Mouse (Mus musculus): ENCODE measurements around the gene Terf2. TPM values are rescaled to one million over a fixed set of nuclear protein-coding genes. Genes with fewer than 3 reads are reported as not detected.

Terf2 gene
- polyA plus RNA-seq, 1 experiment from 2014 or later = 20.7 TPM

DNA sequence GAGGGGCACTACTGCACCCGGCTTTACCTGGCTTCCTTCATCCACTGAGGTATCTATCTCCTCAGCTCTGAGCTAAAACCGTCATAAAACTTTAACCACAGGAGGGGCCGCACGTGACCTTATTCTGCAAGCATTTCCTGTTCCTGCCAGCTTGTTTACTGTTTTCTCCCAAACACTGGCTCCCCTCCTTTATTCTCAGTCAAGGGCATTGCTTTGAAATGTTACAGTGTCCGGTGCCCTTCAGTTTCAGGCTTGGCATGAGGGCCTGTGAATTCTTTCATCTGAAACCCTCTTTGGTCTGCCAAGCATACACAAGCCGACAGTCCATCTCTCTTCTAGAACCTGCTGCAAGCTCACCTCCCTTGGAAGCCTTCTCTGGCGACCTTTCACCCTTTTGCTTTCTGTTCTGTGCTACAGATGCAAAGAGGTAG lies 22.5 kb upstream of the Terf2 start:
- Histone ChIP-seq H3K4me2 (ENCODE audit: low read depth, low read length) (no peak overlapping the region), H3K27ac (ENCODE audit: low read depth, low read length) (no peak overlapping the region), H3K9me3 (ENCODE audit: control insufficient read depth, low read length) (no peaks in the 10 kb centered on the region), H3K4me1 (ENCODE audit: control insufficient read depth, insufficient read depth, low read length) (peaks cover 4% of the 10 kb centered on the region; the same call in 1 of the 2 replicates), H3K4me3 (ENCODE audit: low read depth, low read length) (no peak overlapping the region), H3K36me3 (ENCODE audit: control insufficient read depth, insufficient read depth, low read length) (no peaks in the 10 kb centered on the region), H3K9ac (replicated peaks; ENCODE audit: low read depth, low read length) (no peak overlapping the region), H3K27me3 (ENCODE audit: control insufficient read depth, insufficient read depth, low read length) (no peaks in the 10 kb centered on the region)
- WGBS = 59% methylated on average over 7 of the region's 7 CpGs
- no peak for ATAC-seq (ENCODE audit: low read depth)

DNA sequence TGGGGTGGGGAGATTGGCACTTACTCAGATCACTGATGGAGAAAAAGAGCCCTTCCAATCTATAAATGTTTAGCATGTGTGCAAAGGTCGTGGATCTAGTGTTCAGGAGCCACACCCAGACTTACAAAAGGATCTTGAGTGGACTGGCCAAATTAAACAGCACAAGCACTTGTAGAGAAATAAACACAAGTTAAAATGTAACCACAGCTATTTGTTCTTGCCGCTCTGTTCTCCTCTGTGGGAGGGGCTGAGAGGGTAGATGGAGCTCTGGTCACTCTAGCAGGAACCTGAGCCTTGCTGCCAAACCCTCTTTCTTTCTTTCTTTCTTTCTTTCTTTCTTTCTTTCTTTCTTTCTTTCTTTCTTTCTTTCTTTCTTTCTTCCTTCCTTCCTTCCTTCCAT lies 20.7 kb upstream of the Terf2 start:
- Histone ChIP-seq H3K9ac (replicated peaks; ENCODE audit: low read depth, low read length) (no peak overlapping the region), H3K9me3 (ENCODE audit: control insufficient read depth, low read length) (no peaks in the 10 kb centered on the region), H3K36me3 (ENCODE audit: control insufficient read depth, insufficient read depth, low read length) (no peaks in the 10 kb centered on the region), H3K27ac (ENCODE audit: low read depth, low read length) (no peak overlapping the region), H3K4me3 (ENCODE audit: low read depth, low read length) (no peak overlapping the region), H3K4me2 (ENCODE audit: low read depth, low read length) (no peak overlapping the region), H3K27me3 (ENCODE audit: control insufficient read depth, insufficient read depth, low read length) (no peaks in the 10 kb centered on the region), H3K4me1 (ENCODE audit: control insufficient read depth, insufficient read depth, low read length) (no peaks in the 10 kb centered on the region)
- 17% methylated on average over 2 of the region's 2 CpGs for WGBS
- no peak for ATAC-seq (ENCODE audit: low read depth)

DNA sequence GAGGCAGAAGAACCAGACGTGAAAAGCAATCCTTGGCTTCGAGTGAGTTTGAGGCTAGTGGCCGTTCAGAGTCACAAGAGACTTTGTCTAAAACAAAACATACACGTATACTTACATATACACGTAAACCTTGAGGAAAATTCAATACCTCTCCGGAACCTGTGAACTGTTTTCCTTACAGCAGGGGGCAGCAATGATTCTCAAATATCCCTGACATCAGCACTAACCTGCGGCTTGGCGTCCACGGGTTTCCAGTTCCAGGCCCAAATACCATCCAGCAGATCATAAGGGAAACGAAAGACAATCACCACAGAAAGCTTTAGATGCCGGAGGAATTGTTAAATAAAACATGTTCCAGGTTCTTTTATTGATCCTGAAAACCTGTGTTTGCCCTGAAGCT lies 19.7 kb upstream of the Terf2 start:
- Histone ChIP-seq H3K4me1 (ENCODE audit: control insufficient read depth, insufficient read depth, low read length) (no peaks in the 10 kb centered on the region), H3K27me3 (ENCODE audit: control insufficient read depth, insufficient read depth, low read length) (no peaks in the 10 kb centered on the region), H3K9me3 (ENCODE audit: control insufficient read depth, low read length) (no peaks in the 10 kb centered on the region), H3K4me2 (ENCODE audit: low read depth, low read length) (no peak overlapping the region), H3K27ac (ENCODE audit: low read depth, low read length) (no peak overlapping the region), H3K9ac (replicated peaks; ENCODE audit: low read depth, low read length) (no peak overlapping the region), H3K4me3 (ENCODE audit: low read depth, low read length) (no peak overlapping the region), H3K36me3 (ENCODE audit: control insufficient read depth, insufficient read depth, low read length) (no peaks in the 10 kb centered on the region)
- no peak for ATAC-seq (ENCODE audit: low read depth)
- WGBS = 17% methylated on average over 11 of the region's 11 CpGs

DNA sequence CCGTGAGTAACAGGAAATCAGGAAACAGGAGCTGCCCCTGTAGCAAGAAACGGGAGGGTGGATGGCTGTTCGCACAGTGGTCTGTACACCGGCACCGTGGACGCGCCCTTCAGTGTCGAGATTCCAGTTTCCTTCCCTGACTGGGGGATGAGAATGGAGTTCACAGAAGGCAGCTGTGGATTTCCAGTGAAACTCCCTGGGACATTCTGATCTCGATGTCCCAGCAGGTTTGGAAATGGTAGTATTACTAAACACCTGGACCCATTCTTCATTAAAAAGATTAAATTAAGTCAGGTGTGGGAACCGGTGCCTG lies 18.6 kb upstream of the Terf2 start:
- no peaks in the 10 kb centered on the region for H3K36me3 ChIP-seq (ENCODE audit: control insufficient read depth, insufficient read depth, low read length)
- H3K4me3 ChIP-seq (ENCODE audit: low read depth, low read length) = no peak overlapping the region
- no peak overlapping the region for H3K4me2 ChIP-seq (ENCODE audit: low read depth, low read length)
- H3K27ac ChIP-seq (ENCODE audit: low read depth, low read length) = no peak overlapping the region
- no peaks in the 10 kb centered on the region for H3K4me1 ChIP-seq (ENCODE audit: control insufficient read depth, insufficient read depth, low read length)
- ATAC-seq (ENCODE audit: low read depth) = no peak
- no peaks in the 10 kb centered on the region for H3K27me3 ChIP-seq (ENCODE audit: control insufficient read depth, insufficient read depth, low read length)
- H3K9ac ChIP-seq (replicated peaks; ENCODE audit: low read depth, low read length) = no peak overlapping the region
- 81% methylated on average over 10 of the region's 10 CpGs for WGBS
- H3K9me3 ChIP-seq (ENCODE audit: control insufficient read depth, low read length) = no peaks in the 10 kb centered on the region

DNA sequence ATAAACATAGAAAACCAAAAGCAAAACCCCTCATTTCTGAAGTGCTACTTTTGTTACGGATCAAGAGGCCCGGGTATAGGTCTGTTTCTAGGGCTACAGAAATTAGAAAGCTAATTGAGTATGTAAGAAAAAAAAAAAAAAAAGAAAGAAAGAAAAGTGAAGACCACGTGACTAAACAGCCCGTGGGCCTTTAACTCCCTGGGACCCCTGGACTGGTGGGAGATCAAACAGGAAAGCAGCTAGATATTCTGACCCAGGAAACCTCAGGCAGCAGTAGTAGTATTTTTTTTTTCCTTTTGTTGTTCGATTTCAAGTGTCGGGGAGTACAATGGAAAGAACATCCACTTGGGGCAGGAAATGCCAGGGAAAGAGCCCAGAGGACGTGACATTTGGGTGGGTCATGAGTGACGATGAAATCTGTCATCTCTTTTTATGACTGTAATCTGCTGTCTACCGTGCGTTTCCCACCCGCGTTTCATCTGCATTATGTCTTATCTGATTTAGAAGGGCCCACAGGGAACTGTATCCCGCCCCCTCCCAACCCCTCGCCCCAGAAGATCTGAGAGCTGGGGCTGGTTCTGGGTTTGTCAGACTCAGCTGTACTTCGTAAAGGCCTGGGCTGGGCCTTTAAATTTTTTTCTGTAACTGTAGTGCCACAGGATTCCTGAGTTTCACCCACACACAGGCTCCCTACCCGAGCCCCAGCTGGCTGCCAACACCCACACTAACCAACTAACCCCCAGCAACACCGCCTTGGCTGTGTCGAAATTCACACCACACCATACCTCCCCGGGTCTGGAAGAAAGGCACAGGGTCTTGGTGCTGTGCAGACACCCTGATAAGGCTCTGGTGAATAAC lies 18.0 kb upstream of the Terf2 start:
- Histone ChIP-seq H3K4me2 (ENCODE audit: low read depth, low read length) (no peak overlapping the region), H3K36me3 (ENCODE audit: control insufficient read depth, insufficient read depth, low read length) (no peaks in the 10 kb centered on the region), H3K4me1 (ENCODE audit: control insufficient read depth, insufficient read depth, low read length) (no peaks in the 10 kb centered on the region), H3K9ac (replicated peaks; ENCODE audit: low read depth, low read length) (no peak overlapping the region), H3K9me3 (ENCODE audit: control insufficient read depth, low read length) (no peaks in the 10 kb centered on the region), H3K27me3 (ENCODE audit: control insufficient read depth, insufficient read depth, low read length) (no peaks in the 10 kb centered on the region), H3K4me3 (ENCODE audit: low read depth, low read length) (no peak overlapping the region), H3K27ac (ENCODE audit: low read depth, low read length) (no peak overlapping the region)
- ATAC-seq (ENCODE audit: low read depth) = no peak
- WGBS = 63% methylated on average over 19 of the region's 19 CpGs

DNA sequence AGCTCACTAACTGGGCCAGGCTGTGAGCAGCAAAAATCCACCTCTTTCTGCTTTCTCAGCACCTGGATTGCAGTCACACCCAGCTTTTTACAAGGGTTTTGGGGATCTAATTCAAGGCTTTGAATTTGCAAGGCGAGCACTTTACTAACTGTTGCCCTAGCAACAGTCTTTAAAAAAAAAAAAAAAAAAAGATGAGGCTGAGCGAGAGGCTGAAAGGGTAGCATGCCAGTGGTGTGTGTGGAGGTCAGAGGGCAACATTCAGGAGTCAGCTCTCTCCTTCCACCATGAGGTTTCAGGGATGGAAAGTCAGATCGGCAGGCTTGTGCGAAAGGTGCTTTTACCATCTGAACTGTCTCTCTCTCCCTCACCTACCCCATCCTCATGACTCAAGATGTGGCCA lies 16.9 kb upstream of the Terf2 start:
- ATAC-seq (ENCODE audit: low read depth) = no peak
- no peak overlapping the region for H3K27ac ChIP-seq (ENCODE audit: low read depth, low read length)
- H3K9ac ChIP-seq (replicated peaks; ENCODE audit: low read depth, low read length) = no peak overlapping the region
- no peaks in the 10 kb centered on the region for H3K27me3 ChIP-seq (ENCODE audit: control insufficient read depth, insufficient read depth, low read length)
- H3K9me3 ChIP-seq (ENCODE audit: control insufficient read depth, low read length) = no peaks in the 10 kb centered on the region
- no peak overlapping the region for H3K4me3 ChIP-seq (ENCODE audit: low read depth, low read length)
- H3K4me1 ChIP-seq (ENCODE audit: control insufficient read depth, insufficient read depth, low read length) = no peaks in the 10 kb centered on the region
- no peaks in the 10 kb centered on the region for H3K36me3 ChIP-seq (ENCODE audit: control insufficient read depth, insufficient read depth, low read length)
- 43% methylated on average over 4 of the region's 4 CpGs for WGBS
- no peak overlapping the region for H3K4me2 ChIP-seq (ENCODE audit: low read depth, low read length)

DNA sequence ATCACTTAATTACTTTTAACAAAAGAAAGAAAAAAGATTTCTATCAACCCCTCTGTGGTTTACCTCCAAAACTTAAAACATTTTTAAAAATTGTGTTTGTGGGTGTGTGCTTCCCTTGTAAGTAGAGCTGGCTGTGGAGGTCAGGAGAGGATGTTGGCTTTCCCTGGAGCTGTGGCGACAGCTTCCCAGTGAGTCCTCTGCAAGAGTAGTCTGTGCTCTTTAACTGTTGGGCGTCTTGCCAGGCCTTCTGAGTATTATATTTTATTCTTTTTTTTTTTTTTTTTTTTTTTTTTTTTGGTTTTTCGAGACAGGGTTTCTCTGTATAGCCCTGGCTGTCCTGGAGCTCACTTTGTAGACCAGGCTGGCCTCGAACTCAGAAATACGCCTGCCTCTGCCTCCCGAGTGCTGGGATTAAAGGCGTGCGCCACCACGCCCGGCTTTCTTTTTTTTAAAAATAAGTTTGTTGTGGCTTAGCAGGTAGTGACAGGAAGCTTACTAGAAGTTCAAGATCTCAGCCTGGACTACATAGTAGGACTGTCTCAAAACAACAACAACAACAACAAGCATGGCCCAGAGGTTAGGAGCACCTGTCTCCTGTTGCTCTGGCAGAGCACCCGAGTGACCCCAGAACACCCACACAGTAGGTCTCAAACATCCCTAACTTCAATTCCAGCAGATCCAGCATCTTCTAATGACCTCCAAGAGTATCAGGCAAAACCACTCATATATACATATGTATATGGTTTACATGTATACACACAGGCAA lies 15.2 kb upstream of the Terf2 start:
- no peaks in the 10 kb centered on the region for H3K9me3 ChIP-seq (ENCODE audit: control insufficient read depth, low read length)
- ATAC-seq (ENCODE audit: low read depth) = no peak
- WGBS = 90% methylated on average over 10 of the region's 11 CpGs
- no peak overlapping the region for H3K4me3 ChIP-seq (ENCODE audit: low read depth, low read length)
- no peaks in the 10 kb centered on the region for H3K4me1 ChIP-seq (ENCODE audit: control insufficient read depth, insufficient read depth, low read length)
- H3K9ac ChIP-seq (replicated peaks; ENCODE audit: low read depth, low read length) = no peak overlapping the region
- no peaks in the 10 kb centered on the region for H3K27me3 ChIP-seq (ENCODE audit: control insufficient read depth, insufficient read depth, low read length)
- H3K4me2 ChIP-seq (ENCODE audit: low read depth, low read length) = no peak overlapping the region
- no peaks in the 10 kb centered on the region for H3K36me3 ChIP-seq (ENCODE audit: control insufficient read depth, insufficient read depth, low read length)
- H3K27ac ChIP-seq (ENCODE audit: low read depth, low read length) = no peak overlapping the region

DNA sequence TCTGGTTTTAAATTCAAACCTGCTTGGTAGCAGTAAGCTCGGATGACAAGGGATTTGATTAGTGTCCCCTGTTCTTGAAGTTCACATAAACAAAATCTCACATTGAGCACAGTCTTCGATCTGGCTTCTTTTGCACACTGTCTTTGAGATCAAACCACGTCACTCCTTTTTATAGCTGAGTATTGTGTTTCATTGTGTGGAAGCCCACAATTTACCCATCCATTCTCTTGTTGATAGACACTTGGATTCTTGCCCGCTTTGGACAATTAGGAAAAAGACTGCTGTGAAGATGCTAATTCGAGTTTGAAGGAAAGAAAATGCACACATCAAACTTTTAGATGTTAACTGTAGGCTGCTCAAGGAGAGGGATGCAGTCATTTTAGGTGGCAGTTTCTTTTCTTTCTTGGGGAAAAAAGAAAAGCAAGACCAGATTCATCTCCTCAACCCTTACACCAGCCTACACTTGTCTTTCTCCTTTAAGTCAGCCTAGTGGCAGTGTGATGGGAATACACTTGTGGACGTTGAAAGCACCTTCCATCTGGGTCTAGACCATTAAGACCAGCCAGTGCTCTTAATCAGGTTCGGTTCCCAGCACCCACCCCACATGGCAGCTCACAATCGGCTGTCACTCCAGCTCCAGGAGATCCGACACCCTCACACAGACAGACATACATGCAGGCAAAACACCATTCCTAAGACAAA lies 14.4 kb upstream of the Terf2 start:
- Histone ChIP-seq H3K4me1 (ENCODE audit: control insufficient read depth, insufficient read depth, low read length) (no peaks in the 10 kb centered on the region), H3K9me3 (ENCODE audit: control insufficient read depth, low read length) (no peaks in the 10 kb centered on the region), H3K9ac (replicated peaks; ENCODE audit: low read depth, low read length) (no peak overlapping the region), H3K27me3 (ENCODE audit: control insufficient read depth, insufficient read depth, low read length) (no peaks in the 10 kb centered on the region), H3K36me3 (ENCODE audit: control insufficient read depth, insufficient read depth, low read length) (no peaks in the 10 kb centered on the region), H3K4me2 (ENCODE audit: low read depth, low read length) (no peak overlapping the region), H3K4me3 (ENCODE audit: low read depth, low read length) (no peak overlapping the region), H3K27ac (ENCODE audit: low read depth, low read length) (no peak overlapping the region)
- ATAC-seq (ENCODE audit: low read depth) = no peak
- 44% methylated on average over 9 of the region's 9 CpGs for WGBS
